Mouse (Mus musculus) heart, adult 9 months (tissue): ENCODE results near the gene Zfyve16.

ENCODE experiments used
- DNase-seq, 2 experiments: peaks; one replicate each; pipeline ENCODE4 v3.0.0; 2022; ENCODE audit warnings: low spot score in 2 of 2

The Zfyve16 gene

GRCm38 (mm10) chr13:92530721-92531211 is at the start of gene Zfyve16:
Gene Zfyve16 (minus strand): TSS chr13:92530868.
- peak; percentile 97 to 98 for DNase-seq

- no peak for DNase-seq
Measured at GRCm38 (mm10) chr13:92578210-92578609, 47.5 kb upstream of the Zfyve16 start.

DNA sequence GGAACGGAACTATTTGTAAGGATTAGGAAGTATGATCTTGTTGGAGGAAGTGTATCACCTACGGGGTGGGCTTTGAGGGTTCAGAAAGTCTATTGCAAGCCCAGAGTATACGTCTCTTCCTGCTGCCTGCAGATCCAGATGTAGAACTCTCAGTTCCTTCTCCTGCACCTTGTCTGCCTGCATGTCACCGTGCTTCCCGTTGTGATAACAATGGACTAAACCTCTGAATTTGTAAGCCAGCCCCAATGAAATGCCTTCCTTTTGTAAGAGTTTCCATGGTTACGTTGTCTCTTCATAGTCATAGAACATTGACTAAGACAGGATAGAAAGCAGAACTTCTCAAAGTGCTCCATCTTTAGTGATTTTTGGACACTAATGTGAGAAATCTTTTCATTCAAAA is 46.0 kb upstream of the Zfyve16 start:
- no peak for DNase-seq

GRCm38 (mm10) chr13:92576072-92576471 is 45.4 kb upstream of the Zfyve16 start, which contains the start of gene Spz1:
Gene Spz1 (minus strand): TSS chr13:92576172.
- DNase-seq: no peak

DNA sequence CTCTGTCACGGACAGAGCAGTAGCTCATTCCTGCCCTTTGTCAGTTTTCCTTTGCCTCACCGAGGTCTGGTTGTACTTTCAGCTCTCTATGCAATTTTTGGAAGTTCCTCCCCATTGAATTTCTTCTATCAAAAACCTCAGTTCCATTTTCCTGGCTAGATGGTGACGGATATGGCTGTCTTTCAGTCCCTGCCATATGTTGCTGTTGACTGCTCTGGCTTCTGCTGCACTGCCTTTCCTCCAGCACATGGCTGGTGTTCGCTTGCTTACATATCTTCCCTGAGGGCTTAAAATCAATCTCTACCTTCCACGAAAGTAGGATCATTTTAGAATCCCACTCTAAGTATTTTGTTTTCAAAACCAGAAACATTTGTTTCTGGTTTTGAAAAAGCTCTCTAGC is 28.8 kb upstream of the Zfyve16 start:
- DNase-seq: no peak

DNA sequence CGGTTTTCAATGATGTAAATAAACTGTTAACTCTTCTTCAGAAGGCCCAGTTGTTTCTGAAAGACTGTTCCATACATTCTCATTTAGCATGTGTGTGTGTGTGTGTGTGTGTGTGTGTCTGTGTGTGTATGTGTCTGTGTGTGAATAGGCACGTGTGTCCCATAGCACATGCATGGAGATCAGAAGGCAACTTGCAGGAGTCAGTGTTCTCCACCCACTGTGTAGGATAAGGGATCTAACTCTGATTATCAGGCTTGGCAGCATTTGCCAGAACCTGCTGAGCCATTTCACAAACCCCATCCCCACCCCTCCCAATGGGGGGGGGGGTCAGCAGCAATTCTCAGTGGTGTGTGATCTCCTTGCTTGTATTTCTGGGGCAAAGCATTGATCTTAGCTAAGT is 26.6 kb upstream of the Zfyve16 start:
- DNase-seq: no peak

DNA sequence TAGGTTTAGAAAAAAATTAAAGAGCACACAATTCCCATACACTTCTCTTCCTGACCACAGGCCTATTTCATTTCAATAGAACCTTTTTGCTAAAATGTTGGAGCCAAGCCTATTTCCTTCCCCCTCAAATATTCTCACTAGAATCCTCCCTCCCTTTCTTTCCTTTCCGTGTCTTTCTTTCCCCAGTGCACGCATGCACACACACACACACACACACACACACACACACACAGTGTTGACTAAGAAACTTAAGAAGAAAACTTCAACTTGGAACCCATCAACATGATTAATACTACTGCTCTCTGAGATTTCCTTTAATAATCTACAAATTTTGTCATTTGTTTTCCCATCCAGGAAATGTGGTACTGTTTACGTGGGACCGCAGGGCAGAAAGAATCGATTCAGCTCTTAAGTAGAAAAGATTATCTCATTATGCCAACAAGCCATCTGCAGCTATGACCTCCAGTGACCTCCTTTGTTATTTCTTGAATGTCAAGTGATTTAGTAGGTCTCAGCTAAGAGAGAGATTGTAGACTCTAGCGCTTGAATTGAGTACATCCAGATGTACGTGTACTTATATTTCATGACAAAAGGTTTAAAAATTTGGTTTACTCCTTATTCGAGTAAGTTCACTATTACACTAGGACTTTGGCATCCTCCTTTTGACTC is 25.9 kb upstream of the Zfyve16 start:
- no peak for DNase-seq

GRCm38 (mm10) chr13:92547093-92547492 is 16.4 kb upstream of the Zfyve16 start:
- DNase-seq: no peak

GRCm38 (mm10) chr13:92540997-92541396 is 10.3 kb upstream of the Zfyve16 start:
- no peak for DNase-seq

GRCm38 (mm10) chr13:92539126-92539525 is 8.5 kb upstream of the Zfyve16 start:
- no peak for DNase-seq

DNA sequence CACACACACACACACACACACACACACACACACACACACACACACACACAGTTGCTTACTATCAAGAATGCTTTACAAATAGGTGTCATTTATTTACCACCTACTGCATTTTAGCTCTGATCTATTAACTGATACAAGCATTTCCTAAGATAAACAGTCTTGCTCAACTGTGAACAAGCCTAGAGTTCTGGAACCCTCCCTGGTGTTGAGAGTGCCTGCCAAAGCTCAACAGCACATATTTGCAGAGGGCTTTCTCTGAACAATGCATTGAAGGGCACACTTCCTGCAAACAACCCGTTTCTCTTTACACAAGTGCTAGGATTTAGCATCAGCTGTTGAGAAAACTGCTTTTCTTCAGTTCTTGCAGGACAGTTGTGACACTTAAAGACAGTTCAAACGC is 3.1 kb upstream of the Zfyve16 start:
- no peak for DNase-seq

DNA sequence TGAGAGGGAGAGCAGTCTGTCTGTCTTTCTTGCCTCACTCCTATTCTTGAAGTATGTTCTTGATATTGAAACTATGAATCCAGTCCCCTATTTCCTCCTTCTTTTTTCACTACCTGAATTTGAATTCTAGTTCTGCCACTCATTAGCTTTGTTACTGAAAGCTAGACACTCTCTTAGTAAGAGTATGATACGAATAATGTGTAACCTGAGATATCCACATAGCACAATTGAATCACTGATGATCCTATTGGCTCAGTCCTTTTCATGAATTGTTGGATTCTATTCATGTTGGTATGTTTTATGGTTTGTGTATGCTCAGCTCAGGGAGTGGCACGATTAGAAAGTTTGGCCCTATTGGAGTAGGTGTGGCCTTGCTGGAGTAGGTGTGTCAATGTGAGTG is 1.5 kb upstream of the Zfyve16 start:
- no peak for DNase-seq

- no peak for DNase-seq
Measured at GRCm38 (mm10) chr13:92531237-92531636, 569 bp upstream of the Zfyve16 start.

GRCm38 (mm10) chr13:92529828-92530720 is 594 bp downstream of the Zfyve16 start:
- DNase-seq: no peak

- no peak for DNase-seq
Measured at GRCm38 (mm10) chr13:92523178-92523813, 7.4 kb downstream of the Zfyve16 start.

DNA sequence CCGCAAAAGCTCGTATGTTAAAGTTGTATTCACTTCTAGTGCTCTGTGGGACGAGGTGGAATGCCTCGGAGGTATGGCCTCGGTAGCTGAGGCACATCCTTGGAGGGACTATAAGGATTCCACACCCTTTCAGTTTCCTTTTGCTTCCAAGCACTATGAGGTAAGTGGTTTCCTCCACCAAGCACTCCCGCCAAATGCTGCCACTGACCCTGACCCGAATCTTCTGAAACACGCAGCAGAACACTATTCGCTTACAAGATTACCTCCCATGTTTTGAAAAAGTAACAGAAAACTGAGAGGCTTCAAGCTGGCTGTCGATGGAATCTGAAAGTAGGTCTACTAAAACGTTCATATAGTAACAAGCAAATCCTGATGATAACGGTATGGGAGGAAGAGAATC is 25.8 kb downstream of the Zfyve16 start:
- DNase-seq: no peak

DNA sequence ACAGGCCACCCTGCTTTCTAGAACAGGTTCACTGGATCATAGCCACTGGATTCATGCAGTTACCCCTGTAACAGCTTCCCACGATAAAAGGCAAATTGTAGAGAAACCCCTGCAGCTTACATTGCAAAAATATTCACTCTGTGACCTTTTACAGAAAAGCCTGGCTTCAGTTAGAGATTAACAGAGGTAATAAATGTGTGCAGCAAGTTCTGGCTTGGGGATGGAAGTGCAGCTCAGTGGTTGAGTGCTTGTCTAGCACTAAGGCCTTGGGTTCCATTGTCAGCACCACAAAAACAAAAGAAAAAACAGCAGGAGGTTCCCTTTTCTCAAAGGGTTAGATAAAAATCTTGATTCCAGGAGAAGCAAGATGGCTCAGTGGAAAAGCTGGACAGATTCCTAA is 38.7 kb downstream of the Zfyve16 start:
- DNase-seq: no peak

DNA sequence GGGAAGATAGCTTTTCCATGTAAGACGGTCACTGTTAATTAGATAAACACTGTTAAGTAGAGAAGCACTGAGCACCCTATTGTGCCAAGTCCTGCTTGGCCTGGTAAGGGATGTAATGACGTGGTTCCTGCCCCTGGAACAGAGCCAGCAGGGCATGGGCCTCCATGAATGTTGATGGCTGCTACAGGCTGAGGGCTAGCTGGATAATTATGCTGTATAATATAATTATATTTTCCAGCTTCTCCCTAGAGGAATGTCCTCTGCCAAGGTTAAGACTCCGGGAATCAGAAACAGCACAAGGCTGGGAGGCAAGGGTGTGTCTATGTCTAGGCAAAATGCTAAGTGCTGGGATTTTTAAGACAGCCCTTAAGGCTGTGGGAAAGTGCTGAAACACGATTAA is 39.9 kb downstream of the Zfyve16 start:
- no peak for DNase-seq

DNA sequence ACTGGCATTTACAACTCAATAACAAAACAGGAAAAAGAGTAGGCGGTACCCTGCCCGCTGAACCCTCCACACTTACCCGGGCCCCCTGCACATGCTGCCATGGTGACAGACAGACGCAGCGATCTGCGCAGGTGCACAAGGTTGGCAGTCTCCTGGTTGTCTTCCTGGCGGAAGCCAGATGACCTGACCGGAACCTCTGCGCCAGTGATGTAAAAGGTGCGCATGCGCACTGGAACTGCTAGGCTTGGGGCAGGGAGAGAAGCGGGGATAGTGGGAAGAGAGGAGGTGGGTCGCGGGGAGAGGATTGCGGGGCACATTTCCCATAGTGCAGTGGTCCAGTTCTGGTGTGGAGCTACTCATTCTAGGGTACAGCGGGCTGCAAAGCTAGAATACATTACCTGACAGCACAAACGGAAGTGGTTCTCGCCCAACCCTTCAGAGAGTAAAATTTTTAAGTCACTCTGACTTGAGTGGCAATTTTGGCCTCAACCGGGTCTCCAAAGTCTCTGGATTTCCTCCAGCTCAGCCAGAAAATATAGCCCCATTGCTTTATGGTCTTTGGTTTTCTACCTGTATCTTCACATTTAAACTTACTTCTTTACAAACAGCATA is 46.7 kb downstream of the Zfyve16 start, which contains the start of gene Fam151b:
Fam151b (minus strand) TSS at position 164 of the 612 bp plus-strand sequence.
- peak; percentile 88 to 94 for DNase-seq

DNA sequence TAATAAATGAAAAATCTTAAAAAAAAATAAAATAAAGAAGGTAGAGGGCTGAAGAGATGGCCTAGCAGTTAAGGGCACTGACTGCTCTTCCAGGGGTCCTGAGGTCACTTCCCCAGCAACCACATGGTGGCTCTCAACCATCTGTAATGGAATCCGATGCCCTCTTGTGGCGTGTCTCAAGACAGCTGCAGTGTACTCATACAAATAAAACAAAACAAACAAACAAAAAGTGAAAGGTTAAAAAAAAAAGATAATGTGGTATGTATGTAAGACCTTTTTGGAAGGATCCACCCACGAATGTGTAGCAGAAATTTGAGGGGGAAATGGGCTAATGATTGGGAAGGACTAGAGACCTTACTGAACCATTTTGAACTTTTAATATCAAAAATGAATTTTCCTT is 47.3 kb downstream of the Zfyve16 start:
- DNase-seq: peak; percentile 28 to 35

- no peak for DNase-seq
Measured at GRCm38 (mm10) chr13:92470151-92470550, 60.5 kb downstream of the Zfyve16 start.

DNA sequence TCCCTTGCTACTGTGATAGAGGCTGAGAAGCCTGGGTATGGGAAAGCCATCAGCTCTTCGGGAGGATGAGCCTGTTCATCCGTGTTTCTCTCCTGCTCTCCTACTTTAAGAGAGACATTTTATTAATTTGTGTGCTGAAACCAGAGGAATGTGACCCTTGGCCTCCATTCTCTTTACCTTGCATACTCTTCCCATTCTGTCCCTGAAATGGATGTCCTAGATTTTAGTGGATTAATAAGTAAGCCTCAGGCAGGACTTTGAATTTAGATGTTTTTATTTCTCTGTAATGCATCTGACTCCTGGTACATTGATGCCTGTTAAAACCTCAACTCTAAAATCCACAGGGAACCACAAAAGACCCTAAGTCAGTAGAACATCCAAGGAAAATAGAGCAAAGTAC is 61.3 kb downstream of the Zfyve16 start:
- no peak for DNase-seq
